Comparison of ENCODE assay signal across 8 mouse cellular contexts in the genomic region with DNA sequence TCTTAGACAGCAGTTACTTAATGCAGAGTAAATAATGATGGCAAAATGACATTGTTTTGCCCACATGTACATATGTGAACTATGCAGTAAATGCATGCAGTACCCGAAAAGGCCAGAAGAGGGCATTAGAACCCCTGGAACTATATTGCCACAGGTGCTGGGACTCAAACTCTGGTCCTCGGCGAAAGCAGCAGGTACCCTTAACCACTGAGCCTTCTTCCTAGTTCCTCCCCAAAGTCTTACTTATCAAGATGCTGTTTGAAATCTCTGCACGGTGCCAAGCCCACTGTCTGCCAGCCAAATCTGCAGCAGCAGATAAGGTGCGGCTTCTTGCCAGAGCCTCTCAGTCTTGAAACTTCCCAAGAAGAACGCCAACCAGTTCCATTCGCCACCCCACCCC.
DNase-seq lines count a peak whose midpoint lies in the region; ATAC-seq and TF ChIP-seq lines count a peak whose summit lies in the region.
"Had no signal": no experiment of that assay in that cellular context is flagged by ENCODE, and none has a peak within 500 bp of the region (broad histone marks: within the 10 kb centered on the region; RNA-seq: fewer than 3 reads in every experiment).

No protein-coding gene starts in this region.

- DNase-seq in kidney, postnatal 0 days (ENCODE audit: low spot score): no peak
- no peak for DNase-seq in kidney, postnatal 14 days
- peak; percentile 9 for DNase-seq in CD4-positive helper T cell, adult 2 months (ENCODE audit: low read depth, low spot score)
- no peak for DNase-seq in G1E (ENCODE audit: low spot score)
- DNase-seq in naive thymus-derived CD4-positive, alpha-beta T cell, adult 2 months (ENCODE audit: low read depth): peak; percentile 21
- DNase-seq in urinary bladder, adult 2 months (ENCODE audit: low spot score): no peak

- H3K4me3 ChIP-seq in kidney, postnatal 0 days (replicated peaks; ENCODE audit: low read depth, low read length): no peak overlapping the region
- H3K4me3 ChIP-seq in G1E (ENCODE audit: low read depth, low read length): no peak overlapping the region

- peak; percentile 59 for TF ChIP-seq CTCF in kidney, postnatal 0 days (IDR thresholded peaks at IDR 0.05; ENCODE audit: low read depth)
- TF ChIP-seq CTCF in G1E (IDR thresholded peaks at IDR 0.05; ENCODE audit: low read depth, low read length): peak; percentile 49; the same call in 1 of the 2 replicates

- H3K9ac ChIP-seq in kidney, postnatal 0 days (ENCODE audit: low read depth, low read length): no peak overlapping the region
- H3K9ac ChIP-seq: hindbrain, embryonic 14.5 days had no signal

- no peak overlapping the region for H3K4me2 ChIP-seq in kidney, postnatal 0 days (ENCODE audit: low read length)
- H3K4me2 ChIP-seq: hindbrain, embryonic 14.5 days had no signal

- H3K36me3 ChIP-seq in kidney, postnatal 0 days (ENCODE audit: insufficient read depth, low read length): no peaks in the 10 kb centered on the region
- no peaks in the 10 kb centered on the region for H3K36me3 ChIP-seq in G1E (replicated peaks)

- no peaks in the 10 kb centered on the region for H3K27me3 ChIP-seq in kidney, postnatal 0 days (ENCODE audit: insufficient read depth, low read length)
- peaks cover 7% of the 10 kb centered on the region; the same call in 1 of the 2 replicates for H3K27me3 ChIP-seq in G1E (ENCODE audit: insufficient read depth, low read length)

- no peak for ATAC-seq in kidney, postnatal 0 days (replicated peaks; ENCODE audit: low FRiP score, low read depth)
- ATAC-seq in G1E (ENCODE audit: extremely low read depth, insufficient number of reproducible peaks, low FRiP score, poor library complexity, severe bottlenecking): no peak
- ATAC-seq in cerebellum, adult (ENCODE audit: insufficient number of reproducible peaks, low FRiP score, low TSS enrichment): no peak

- H3K9me3 ChIP-seq in kidney, postnatal 0 days (replicated peaks; ENCODE audit: low read length): no peaks in the 10 kb centered on the region
- no peaks in the 10 kb centered on the region for H3K9me3 ChIP-seq in G1E (replicated peaks)

- H3K4me1 ChIP-seq in kidney, postnatal 0 days (replicated peaks; ENCODE audit: insufficient read depth, low read length): 0 out of 2 replicates have a peak, but pooled peaks cover 3% of the 10 kb centered on the region
- no peaks in the 10 kb centered on the region for H3K4me1 ChIP-seq in G1E (ENCODE audit: insufficient read depth, low read depth, low read length)

- 86% methylated on average over 7 of the region's 7 CpGs for WGBS in kidney, postnatal 0 days

- H3K27ac ChIP-seq in kidney, postnatal 0 days: no peak overlapping the region
- H3K27ac ChIP-seq: hindbrain, embryonic 14.5 days had no signal

Comparison
In these comparisons a context has a peak if more than half of its experiments do, and no peak if none do; other contexts are left out.
1. DNase-seq: peak in CD4-positive helper T cell, adult 2 months (single experiment) and naive thymus-derived CD4-positive, alpha-beta T cell, adult 2 months (single experiment); none in kidney, postnatal 0 days (single experiment), kidney, postnatal 14 days (single experiment), G1E (single experiment) and urinary bladder, adult 2 months (single experiment).